Mouse (Mus musculus): ENCODE results near the gene Trim8.

DNA sequence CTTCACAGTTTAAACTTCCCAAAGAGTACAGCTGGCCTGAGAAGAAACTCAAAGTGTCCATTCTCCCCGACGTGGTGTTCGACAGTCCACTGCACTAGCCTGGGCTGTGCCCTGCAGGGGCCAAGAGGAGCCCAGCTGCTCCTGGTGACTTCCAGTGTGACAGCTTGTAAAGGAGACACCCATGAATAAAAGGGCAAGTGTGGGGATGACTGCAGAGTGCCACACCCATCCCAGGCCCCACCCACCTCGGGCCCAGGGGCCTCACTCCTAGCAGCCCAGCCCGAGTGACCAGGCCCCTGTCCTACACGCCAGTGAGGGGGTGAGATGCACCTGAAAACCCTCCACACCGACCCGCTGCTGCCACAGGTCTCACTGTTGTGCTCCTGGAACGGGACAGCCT, 15.7 kb upstream of the Trim8 start:
- no peak for TF ChIP-seq MXI1 (IDR thresholded peaks at IDR 0.05; ENCODE audit: low read depth, low read length)
- no peak for TF ChIP-seq POLR2A (IDR thresholded peaks at IDR 0.05; ENCODE audit: low read depth, low read length)
- no peak for TF ChIP-seq POLR2AphosphoS2 (IDR thresholded peaks at IDR 0.05; ENCODE audit: low read depth, low read length)
- no peak for TF ChIP-seq E2F4 (IDR thresholded peaks at IDR 0.05; ENCODE audit: insufficient replicate concordance, low read depth, low read length)
- TF ChIP-seq EP300 (IDR thresholded peaks at IDR 0.05; ENCODE audit: low read length), result no peak
